Mouse (Mus musculus) kidney, embryonic 15.5 days (tissue): ENCODE data around the gene Ptgis. TPM values are rescaled to one million over a fixed set of nuclear protein-coding genes. Genes with fewer than 3 reads are reported as not detected.

Experiments
- ATAC-seq: fragments of 200-750 bp; cut with Nextera tagmentation; replicated peaks from 2 replicates; pipeline ENCODE4 v1.8.0; 2017; ENCODE audit warnings: moderate TSS enrichment; ENCODE audit not compliant: low FRiP score
- H3K27ac ChIP-seq: fragments of 300-500 bp; sonication (generic); 2 replicates; pipeline ENCODE4 v1.5.1; 2015; ENCODE audit warnings: mild to moderate bottlenecking, inconsistent platforms
- H3K27me3 ChIP-seq: fragments of 300-500 bp; sonication (generic); 2 replicates; pipeline ENCODE4 v1.6.1; 2015; ENCODE audit warnings: inconsistent platforms
- H3K36me3 ChIP-seq: fragments of 300-500 bp; sonication (generic); 2 replicates; pipeline ENCODE4 v1.6.1; 2015; ENCODE audit warnings: inconsistent platforms
- H3K4me1 ChIP-seq: fragments of 300-500 bp; sonication (generic); 2 replicates; pipeline ENCODE4 v1.6.1; 2015; ENCODE audit warnings: inconsistent platforms
- H3K4me2 ChIP-seq: fragments of 300-500 bp; sonication (generic); 2 replicates; pipeline ENCODE4 v1.6.1; 2015; ENCODE audit warnings: moderate library complexity, mild to moderate bottlenecking, inconsistent platforms
- H3K4me3 ChIP-seq: fragments of 300-500 bp; sonication (generic); replicated peaks from 2 replicates; pipeline ENCODE4 v1.5.1; 2015; ENCODE audit warnings: mild to moderate bottlenecking, inconsistent platforms
- H3K9ac ChIP-seq: fragments of 300-500 bp; sonication (generic); 2 replicates; pipeline ENCODE4 v1.6.1; 2015; ENCODE audit warnings: mild to moderate bottlenecking, inconsistent platforms
- H3K9me3 ChIP-seq: fragments of 300-500 bp; sonication (generic); replicated peaks from 2 replicates; pipeline ENCODE4 v1.6.1; 2016; ENCODE audit warnings: inconsistent platforms
- WGBS: fragments of 180-500 bp; shearing (Covaris S2); methylation state at CpG from one replicate; pipeline ENCODE4 v1.1.7; 2015; ENCODE audit warnings: mixed read lengths; 5-methylcytosine and 5-hydroxymethylcytosine counted together
- polyA plus RNA-seq: library from polyadenylated mRNA; unstranded; fragments of >200 nt; fragmentation: Nextera tagmentation; extraction: Ambion mirVana; gene quantifications from 2 replicates; pipeline ENCODE4 v1.2.1, GENCODE M21; 2015

The Ptgis gene
- polyA plus RNA-seq, 1 experiment from 2014 or later, result 21.1 TPM

DNA sequence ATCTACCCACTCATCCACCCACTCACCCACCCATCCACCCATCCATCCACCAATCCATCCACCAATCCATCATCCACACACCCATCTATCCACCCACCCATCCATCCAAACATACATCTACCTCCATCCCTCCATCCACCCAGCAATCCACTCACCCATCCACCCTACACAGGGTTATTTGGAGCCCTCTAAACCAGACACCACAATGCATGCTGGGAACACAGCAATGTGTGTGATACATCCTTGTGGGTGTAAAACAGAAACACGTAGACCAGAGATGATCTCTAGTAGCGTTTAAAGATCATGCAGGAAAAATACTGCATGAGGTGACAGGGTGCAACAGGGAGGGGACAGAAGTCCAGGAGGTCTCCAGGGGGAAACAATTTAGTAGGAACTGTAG is 55.0 kb downstream of the Ptgis start:
- 0 out of 2 replicates have a peak, but pooled peaks cover 4% of the 10 kb centered on the region for H3K36me3 ChIP-seq
- no peak overlapping the region for H3K4me2 ChIP-seq
- H3K9ac ChIP-seq, result no peak overlapping the region
- H3K27me3 ChIP-seq, result peaks cover 34% of the 10 kb centered on the region
- H3K4me3 ChIP-seq, result no peak overlapping the region
- no peaks in the 10 kb centered on the region for H3K9me3 ChIP-seq
- H3K27ac ChIP-seq, result no peak overlapping the region
- ATAC-seq, result no peak
- peaks cover 27% of the 10 kb centered on the region for H3K4me1 ChIP-seq
- 74% methylated on average over 2 of the region's 2 CpGs for WGBS

DNA sequence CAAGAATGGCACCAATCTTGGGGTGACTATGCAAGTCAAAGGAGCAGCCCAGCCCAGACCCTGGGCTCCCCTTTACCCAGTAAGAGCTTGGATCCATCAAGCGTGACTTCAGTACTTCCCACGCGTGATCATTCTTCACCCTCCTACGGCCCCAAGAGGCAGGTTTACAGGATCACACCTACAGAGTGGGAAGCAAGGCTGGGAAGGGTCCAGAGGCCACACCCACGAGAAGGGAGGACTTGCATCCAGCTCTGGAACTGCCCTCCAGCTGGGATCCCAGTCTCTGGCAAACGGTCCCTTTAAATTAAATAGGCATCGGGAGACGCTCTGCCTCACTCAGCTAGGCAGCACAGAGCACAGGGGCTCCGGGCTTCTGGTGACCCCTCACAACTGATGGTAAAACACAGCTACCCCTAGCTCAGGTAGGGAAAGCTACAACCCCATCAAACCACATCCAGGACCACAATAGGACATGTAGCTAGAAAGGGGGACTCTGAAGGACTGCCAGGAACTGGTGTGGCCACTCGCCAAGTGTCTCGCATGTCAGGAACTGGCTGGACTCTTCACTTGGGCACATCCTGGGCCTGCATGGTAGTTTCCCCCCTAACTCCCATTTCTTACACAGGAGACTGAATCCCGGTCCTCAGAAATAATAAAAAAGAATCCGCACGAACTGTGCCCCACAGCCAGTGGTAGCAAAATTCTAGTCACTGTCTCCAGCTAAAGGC is 58.6 kb downstream of the Ptgis start:
- no peaks in the 10 kb centered on the region for H3K9me3 ChIP-seq
- H3K27ac ChIP-seq, result no peak overlapping the region
- H3K4me1 ChIP-seq, result 0 out of 2 replicates have a peak, but pooled peaks cover 5% of the 10 kb centered on the region
- WGBS, result 67% methylated on average over 14 of the region's 14 CpGs
- no peak overlapping the region for H3K9ac ChIP-seq
- ATAC-seq, result no peak
- H3K4me3 ChIP-seq, result no peak overlapping the region
- H3K36me3 ChIP-seq, result 0 out of 2 replicates have a peak, but pooled peaks cover 4% of the 10 kb centered on the region
- no peak overlapping the region for H3K4me2 ChIP-seq
- H3K27me3 ChIP-seq, result peaks cover 7% of the 10 kb centered on the region

DNA sequence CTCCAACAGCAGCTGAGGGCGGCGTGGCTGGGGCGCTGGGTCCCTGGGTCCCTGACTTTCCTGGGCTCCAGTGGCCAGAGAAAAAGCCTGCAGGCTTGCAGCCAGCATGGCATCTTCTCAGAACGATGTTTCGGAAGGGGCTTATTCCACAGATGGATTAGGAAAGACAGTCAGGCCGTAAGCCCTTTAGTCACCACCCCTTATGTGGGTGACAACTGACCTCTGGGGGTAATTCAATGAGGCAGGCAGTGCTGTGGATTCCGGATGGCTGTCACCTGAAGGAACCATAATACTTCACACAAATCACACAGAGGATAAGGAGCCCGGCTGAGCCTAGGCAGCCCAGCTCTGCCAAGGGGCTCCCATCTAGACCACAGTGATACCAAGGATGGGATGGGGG is 59.3 kb downstream of the Ptgis start:
- Histone ChIP-seq H3K4me3 (no peak overlapping the region), H3K9ac (no peak overlapping the region), H3K4me1 (0 out of 2 replicates have a peak, but pooled peaks cover 3% of the 10 kb centered on the region), H3K4me2 (no peak overlapping the region), H3K27ac (no peak overlapping the region), H3K36me3 (0 out of 2 replicates have a peak, but pooled peaks cover 4% of the 10 kb centered on the region), H3K27me3 (peaks cover 6% of the 10 kb centered on the region; the same call in 1 of the 2 replicates), H3K9me3 (no peaks in the 10 kb centered on the region)
- WGBS, result 57% methylated on average over 8 of the region's 8 CpGs
- ATAC-seq, result no peak; the same call in 1 of the 2 replicates

DNA sequence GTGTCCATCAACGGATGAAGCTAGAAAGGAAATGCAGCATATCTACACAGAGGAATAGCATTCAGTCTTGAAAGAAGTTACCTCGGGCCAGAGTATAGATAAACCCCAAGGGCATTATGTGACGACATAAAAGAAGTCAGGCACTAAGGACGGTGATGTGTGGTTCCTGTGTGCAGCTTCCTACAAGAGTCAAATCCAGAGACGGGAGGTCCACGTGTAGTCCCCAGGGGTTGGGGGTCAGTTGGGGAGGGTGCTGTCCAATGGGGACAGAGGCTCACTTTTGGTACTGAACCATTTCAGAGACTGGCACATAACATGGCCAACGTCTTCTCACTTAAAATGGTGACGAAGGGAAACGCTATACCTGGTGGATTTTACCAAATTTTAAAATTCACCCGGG is 61.1 kb downstream of the Ptgis start:
- no peak overlapping the region for H3K9ac ChIP-seq
- no peak overlapping the region for H3K4me3 ChIP-seq
- H3K4me2 ChIP-seq, result no peak overlapping the region
- WGBS, result 85% methylated on average over 10 of the region's 10 CpGs
- H3K36me3 ChIP-seq, result 0 out of 2 replicates have a peak, but pooled peaks cover 4% of the 10 kb centered on the region
- 0 out of 2 replicates have a peak, but pooled peaks cover 6% of the 10 kb centered on the region for H3K4me1 ChIP-seq
- no peaks in the 10 kb centered on the region for H3K27me3 ChIP-seq
- H3K27ac ChIP-seq, result no peak overlapping the region
- H3K9me3 ChIP-seq, result no peaks in the 10 kb centered on the region
- no peak for ATAC-seq

DNA sequence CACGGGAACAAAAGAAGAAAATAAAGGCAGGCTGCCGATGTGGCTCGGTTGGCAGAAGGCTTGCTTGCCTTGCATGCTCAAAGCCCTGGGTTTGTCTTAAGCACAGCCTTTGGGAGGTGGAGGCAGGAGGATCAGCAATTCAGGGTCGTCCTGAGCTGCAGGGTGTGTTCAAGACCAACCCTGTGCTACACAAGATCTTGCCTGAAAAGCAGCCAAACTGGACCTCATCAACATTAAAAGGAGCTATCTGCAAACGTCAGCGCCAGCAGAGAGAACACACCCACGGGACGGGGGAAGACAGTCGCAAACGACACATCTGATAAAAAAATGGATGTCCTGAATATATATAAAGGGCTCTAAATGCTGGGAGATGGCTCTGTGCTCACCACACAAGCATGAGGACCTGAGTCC is 63.2 kb downstream of the Ptgis start:
- Histone ChIP-seq H3K4me2 (no peak overlapping the region), H3K27ac (no peak overlapping the region), H3K9ac (no peak overlapping the region), H3K4me1 (0 out of 2 replicates have a peak, but pooled peaks cover 9% of the 10 kb centered on the region), H3K27me3 (no peaks in the 10 kb centered on the region), H3K9me3 (no peaks in the 10 kb centered on the region), H3K36me3 (no peaks in the 10 kb centered on the region), H3K4me3 (no peak overlapping the region)
- WGBS, result 69% methylated on average over 10 of the region's 10 CpGs
- ATAC-seq, result no peak

DNA sequence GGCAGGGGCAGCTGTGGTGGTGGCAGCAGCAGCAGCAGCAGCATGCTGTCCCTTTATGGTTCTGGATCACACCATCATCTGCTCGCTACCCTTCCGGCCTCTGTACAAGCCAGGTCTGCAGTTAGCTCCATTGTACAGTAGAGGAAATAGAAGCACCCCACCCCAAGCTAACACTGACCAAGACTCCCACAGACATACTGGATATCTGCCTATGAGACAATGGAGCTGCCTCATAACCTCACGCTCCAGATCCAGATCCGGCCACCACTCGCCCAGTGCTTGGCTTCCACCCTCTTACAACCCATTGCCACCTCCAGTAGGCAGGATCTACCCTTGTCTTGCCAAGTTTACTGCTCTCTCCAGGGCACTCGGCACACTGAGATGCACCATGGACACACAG is 65.1 kb downstream of the Ptgis start:
- H3K27me3 ChIP-seq, result no peaks in the 10 kb centered on the region
- WGBS, result 90% methylated on average over 6 of the region's 6 CpGs
- no peak overlapping the region for H3K4me3 ChIP-seq
- H3K36me3 ChIP-seq, result no peaks in the 10 kb centered on the region
- no peak for ATAC-seq
- no peaks in the 10 kb centered on the region for H3K9me3 ChIP-seq
- H3K4me2 ChIP-seq, result no peak overlapping the region
- H3K27ac ChIP-seq, result no peak overlapping the region
- H3K4me1 ChIP-seq, result 0 out of 2 replicates have a peak, but pooled peaks cover 9% of the 10 kb centered on the region
- no peak overlapping the region for H3K9ac ChIP-seq

DNA sequence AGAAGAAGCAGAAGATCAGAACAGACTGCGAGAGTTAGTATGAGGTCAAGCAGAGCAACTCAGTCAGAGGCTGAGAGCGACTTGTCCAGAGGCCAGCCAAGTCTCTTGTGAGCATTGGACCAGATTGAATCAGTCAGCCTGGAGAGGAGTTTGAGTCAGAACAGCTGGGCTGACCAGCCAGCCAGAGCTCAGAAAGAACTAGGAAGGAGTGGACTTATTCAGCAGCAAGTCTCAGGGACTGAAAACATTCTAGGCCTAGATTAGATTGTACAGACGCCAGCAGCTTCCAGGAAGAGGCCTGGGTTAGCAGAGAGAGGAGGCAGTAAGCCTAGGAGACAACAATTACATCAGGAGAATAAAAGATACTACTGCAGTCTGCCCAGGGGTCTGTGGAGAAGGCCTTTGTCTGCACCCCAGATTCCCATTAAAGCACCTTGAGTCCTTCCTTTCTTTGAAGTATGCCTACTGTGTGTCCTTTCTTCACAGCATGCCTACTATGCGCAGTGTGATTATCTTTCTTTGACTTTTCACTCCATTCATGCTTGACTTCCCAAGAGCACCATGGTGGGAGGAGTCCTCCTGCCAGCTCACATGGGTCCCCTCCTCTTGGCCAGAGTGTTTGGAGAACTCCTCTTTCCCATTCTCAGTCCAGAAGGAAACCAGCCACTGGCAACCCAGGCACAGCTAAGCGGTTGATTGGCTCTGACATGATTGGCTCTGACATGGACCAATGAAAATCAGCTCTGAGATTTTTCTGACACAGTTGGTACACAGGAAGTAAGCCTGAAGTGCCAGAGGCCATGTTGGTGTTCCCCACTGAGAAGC is 67.1 kb downstream of the Ptgis start:
- Histone ChIP-seq H3K9ac (no peak overlapping the region), H3K4me1 (peaks cover 15% of the 10 kb centered on the region), H3K27ac (peak overlapping the region; percentile 75), H3K9me3 (no peaks in the 10 kb centered on the region), H3K4me3 (no peak overlapping the region), H3K36me3 (no peaks in the 10 kb centered on the region), H3K4me2 (no peak overlapping the region), H3K27me3 (no peaks in the 10 kb centered on the region)
- ATAC-seq, result no peak; the same call in 1 of the 2 replicates
- WGBS, result 62% methylated on average over 5 of the region's 5 CpGs

DNA sequence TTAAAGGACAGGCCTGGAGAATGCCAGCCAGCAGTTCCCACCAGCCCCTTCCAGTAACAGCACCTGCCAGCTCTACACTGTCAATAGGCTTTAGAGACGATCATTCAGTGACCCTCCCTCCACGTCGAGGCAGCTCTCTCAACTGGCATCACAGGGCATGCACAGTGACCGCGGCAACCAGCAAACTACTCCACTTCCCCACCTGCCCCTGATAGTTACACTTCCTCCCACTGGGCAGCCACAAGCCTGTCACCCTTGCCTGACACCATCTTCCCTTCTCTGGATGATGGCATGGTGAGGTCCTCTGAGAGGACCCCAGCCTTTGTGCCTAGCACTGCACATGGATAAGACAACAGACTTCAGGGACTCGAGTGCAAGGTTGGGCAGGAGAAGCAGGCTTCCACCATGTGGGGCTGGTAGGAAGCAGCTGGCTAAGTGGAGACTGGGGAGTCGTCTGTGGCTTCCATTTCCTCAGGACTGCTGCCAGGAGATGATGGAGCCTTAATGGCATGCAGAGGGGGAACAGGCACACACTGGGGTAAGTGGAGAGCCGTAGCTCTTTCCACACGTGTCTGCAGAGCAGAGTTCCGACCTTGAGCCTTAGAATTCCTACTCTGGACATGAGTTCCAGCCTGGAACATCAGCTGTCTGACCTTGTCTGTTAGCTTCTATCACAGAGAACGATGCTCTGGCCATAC is 72.7 kb downstream of the Ptgis start:
- peaks cover 26% of the 10 kb centered on the region for H3K4me1 ChIP-seq
- 55% methylated on average over 11 of the region's 11 CpGs for WGBS
- no peak overlapping the region for H3K4me2 ChIP-seq
- no peaks in the 10 kb centered on the region for H3K36me3 ChIP-seq
- no peak overlapping the region for H3K9ac ChIP-seq
- H3K27ac ChIP-seq, result no peak overlapping the region
- H3K9me3 ChIP-seq, result no peaks in the 10 kb centered on the region
- ATAC-seq, result 0 out of 2 replicates have a peak, but pooled peaks have one; percentile 31
- no peak overlapping the region for H3K4me3 ChIP-seq
- no peaks in the 10 kb centered on the region for H3K27me3 ChIP-seq

DNA sequence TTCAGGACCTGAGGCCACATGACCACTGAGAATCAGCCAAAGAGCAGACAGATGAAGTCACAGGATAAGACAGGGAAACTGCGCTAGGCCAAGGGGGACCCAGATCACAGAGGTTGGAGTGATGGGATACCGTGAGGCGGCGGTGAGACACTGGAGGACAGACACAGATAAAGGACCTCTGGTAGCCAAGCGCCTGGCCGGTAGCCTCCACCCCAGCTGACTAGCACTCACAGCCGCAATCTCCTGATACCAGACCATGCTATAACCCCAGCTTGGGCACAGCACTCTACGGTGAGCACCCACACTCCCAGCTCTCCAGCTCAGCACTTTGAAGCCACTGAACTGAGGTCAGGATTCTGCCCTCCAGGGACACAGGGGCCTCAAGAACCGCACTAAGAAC is 76.8 kb downstream of the Ptgis start:
- no peak for ATAC-seq
- H3K36me3 ChIP-seq, result no peaks in the 10 kb centered on the region
- peaks cover 27% of the 10 kb centered on the region for H3K4me1 ChIP-seq
- 74% methylated on average over 9 of the region's 9 CpGs for WGBS
- no peak overlapping the region for H3K27ac ChIP-seq
- H3K4me3 ChIP-seq, result no peak overlapping the region
- H3K9ac ChIP-seq, result no peak overlapping the region
- no peak overlapping the region for H3K4me2 ChIP-seq
- no peaks in the 10 kb centered on the region for H3K27me3 ChIP-seq
- no peaks in the 10 kb centered on the region for H3K9me3 ChIP-seq

DNA sequence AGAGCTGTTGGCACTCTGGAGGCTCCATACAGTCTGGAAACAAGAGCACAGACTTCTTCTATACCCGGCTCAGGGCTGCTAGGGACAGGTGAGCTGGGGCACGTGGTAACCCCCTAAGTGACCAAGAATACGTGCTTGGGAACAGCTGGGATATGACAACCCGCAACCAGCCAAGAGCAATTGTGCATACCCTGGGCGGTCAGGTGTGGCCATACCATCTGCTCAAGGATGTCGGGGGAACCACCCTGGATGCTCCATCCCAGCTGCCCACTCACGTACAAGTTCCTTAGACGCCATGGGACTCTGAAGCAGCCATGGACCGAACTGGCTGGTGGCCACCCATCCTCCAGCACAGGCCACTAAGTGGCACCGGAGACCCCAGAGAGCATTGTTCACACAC is 77.3 kb downstream of the Ptgis start:
- Histone ChIP-seq H3K4me3 (no peak overlapping the region), H3K4me1 (peaks cover 22% of the 10 kb centered on the region), H3K9ac (no peak overlapping the region), H3K4me2 (no peak overlapping the region), H3K27me3 (no peaks in the 10 kb centered on the region), H3K36me3 (no peaks in the 10 kb centered on the region), H3K9me3 (no peaks in the 10 kb centered on the region), H3K27ac (peak overlapping the region; percentile 15; the same call in 1 of the 2 replicates)
- 73% methylated on average over 10 of the region's 10 CpGs for WGBS
- no peak for ATAC-seq

DNA sequence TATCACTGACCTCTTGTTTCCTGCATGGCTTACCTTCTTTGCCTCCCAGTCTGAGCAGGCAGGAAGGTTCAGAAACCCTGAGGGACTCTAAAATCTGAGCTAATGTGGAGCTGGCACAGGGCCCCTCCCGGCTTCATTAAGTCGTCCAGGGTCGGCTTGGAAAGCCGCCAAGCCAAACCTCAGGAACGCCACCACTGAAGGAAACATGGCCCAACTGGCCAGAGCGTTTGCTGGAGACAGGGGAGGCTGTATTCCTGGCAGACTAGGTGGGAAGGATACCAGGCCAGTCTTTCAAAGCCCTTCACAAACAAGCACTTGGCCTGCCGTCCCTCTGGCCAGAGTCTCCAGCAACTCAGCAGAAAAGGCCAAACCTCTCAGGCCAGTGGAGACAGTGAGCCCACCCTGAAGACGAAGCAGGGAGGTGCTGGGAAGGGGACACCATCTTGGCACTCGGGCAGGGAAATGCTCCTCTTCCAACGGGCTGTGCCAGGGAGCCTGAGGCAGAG is 77.8 kb downstream of the Ptgis start:
- no peaks in the 10 kb centered on the region for H3K9me3 ChIP-seq
- WGBS, result 53% methylated on average over 10 of the region's 10 CpGs
- H3K9ac ChIP-seq, result no peak overlapping the region
- ATAC-seq, result no peak
- H3K27me3 ChIP-seq, result no peaks in the 10 kb centered on the region
- no peak overlapping the region for H3K4me3 ChIP-seq
- no peak overlapping the region for H3K4me2 ChIP-seq
- H3K27ac ChIP-seq, result peak overlapping the region; percentile 15; the same call in 1 of the 2 replicates
- no peaks in the 10 kb centered on the region for H3K36me3 ChIP-seq
- peaks cover 16% of the 10 kb centered on the region for H3K4me1 ChIP-seq
